25 mouse cellular contexts compared by ENCODE assay signal in the genomic region with DNA sequence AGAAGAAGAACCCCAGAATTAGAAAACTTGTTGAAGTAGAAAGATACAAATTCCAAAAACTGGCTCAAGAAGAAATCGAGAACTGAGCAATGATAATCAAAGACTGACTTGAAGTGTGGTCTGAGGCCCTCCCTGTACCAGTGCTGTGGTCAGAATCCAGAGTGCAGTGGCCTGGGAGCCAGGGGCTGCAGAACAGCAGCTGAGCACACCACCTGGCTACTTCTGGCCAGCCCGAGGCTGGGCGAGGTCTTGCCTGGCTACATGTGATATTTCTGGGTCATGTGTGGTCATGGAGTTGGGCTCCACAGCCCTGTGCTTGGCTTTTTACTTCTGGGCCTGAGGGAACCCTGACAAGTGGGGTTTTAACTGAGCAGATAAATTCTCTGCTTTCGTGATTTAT.
"Had no signal": no experiment of that assay in that cellular context is flagged by ENCODE, and none has a peak within 500 bp of the region (broad histone marks: within the 10 kb centered on the region; RNA-seq: fewer than 3 reads in every experiment).

No protein-coding gene starts in this region.

- H3K9ac ChIP-seq: intestine, embryonic 15.5 days; limb, embryonic 12.5 days; limb, embryonic 15.5 days; liver, embryonic 14.5 days; liver, postnatal 0 days; lung, embryonic 14.5 days; midbrain, embryonic 15.5 days had no signal

- ATAC-seq: intestine, embryonic 15.5 days; liver, postnatal 0 days; lung, postnatal 0 days; midbrain, embryonic 15.5 days had no signal

- H3K9me3 ChIP-seq: intestine, embryonic 15.5 days; limb, embryonic 12.5 days; limb, embryonic 15.5 days; midbrain, embryonic 10.5 days; midbrain, embryonic 15.5 days had no signal

- H3K4me2 ChIP-seq: intestine, embryonic 15.5 days; limb, embryonic 12.5 days; limb, embryonic 15.5 days; liver, embryonic 11.5 days; lung, embryonic 14.5 days; midbrain, embryonic 15.5 days had no signal

- DNase-seq: kidney, adult 11 months; kidney, adult 9 months; kidney, postnatal 14 days; kidney, postnatal 4 days; layer of hippocampus, adult 9-11 months; layer of hippocampus, postnatal 36 days; lung, embryonic 14.5 days; right cerebral cortex, adult 18-20 months; right cerebral cortex, postnatal 14 days; right cerebral cortex, postnatal 4 days; thymus, adult 2 months; thymus, postnatal 14 days; thymus, postnatal 4 days had no signal

- H3K4me3 ChIP-seq: intestine, embryonic 15.5 days; left cerebral cortex, adult 2 months; limb, embryonic 12.5 days; limb, embryonic 15.5 days; megakaryocyte, embryonic 14.5 days; midbrain, embryonic 10.5 days; midbrain, embryonic 15.5 days had no signal

- H3K27me3 ChIP-seq: intestine, embryonic 15.5 days; limb, embryonic 12.5 days; limb, embryonic 15.5 days; midbrain, embryonic 15.5 days had no signal

- H3K4me1 ChIP-seq: intestine, embryonic 15.5 days; limb, embryonic 12.5 days; limb, embryonic 15.5 days; megakaryocyte, embryonic 14.5 days had no signal

- H3K36me3 ChIP-seq: intestine, embryonic 15.5 days; limb, embryonic 12.5 days; limb, embryonic 15.5 days; midbrain, embryonic 10.5 days; midbrain, embryonic 15.5 days had no signal

- H3K27ac ChIP-seq: intestine, embryonic 15.5 days; left cerebral cortex, adult 2 months; limb, embryonic 12.5 days; limb, embryonic 15.5 days; liver, embryonic 14.5 days; macrophage; midbrain, embryonic 10.5 days; midbrain, embryonic 15.5 days had no signal
